9 mouse cellular contexts compared by ENCODE assay signal in the genomic region with DNA sequence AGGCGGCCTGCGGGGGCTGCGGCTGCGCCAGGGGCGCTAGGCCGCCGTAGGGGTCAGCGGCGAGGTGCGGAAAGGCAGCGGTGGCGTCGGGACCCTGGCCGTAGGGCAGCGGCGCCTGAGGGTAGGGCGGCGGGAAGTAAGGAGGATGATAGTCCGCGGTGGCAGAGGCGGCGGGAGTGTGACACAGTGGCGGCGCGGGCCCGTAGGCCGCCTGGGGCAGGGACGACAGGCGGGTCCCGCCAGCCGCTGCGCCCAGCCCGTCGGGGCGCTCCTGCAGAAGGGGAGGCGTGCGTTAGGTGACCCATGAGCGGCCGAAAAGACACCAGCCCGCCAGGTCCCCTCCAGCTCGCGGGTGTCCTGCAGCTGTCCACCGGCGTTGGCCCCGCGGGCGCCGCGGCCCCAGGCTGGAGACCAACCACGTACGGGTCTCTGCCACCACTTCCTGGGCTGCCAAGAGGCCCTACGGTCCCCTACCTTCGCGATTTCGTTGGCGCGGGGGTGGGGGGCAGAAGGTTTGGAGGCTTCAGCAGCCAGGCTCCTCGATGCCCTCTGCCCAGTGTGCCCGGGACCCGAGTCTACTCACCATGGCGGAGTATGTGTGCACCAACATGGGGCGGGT. TPM values are rescaled to one million over a fixed set of nuclear protein-coding genes. Genes with fewer than 3 reads are reported as not detected.
DNase-seq lines count a peak whose midpoint lies in the region; ATAC-seq lines count a peak whose summit lies in the region.
"Had no signal": no experiment of that assay in that cellular context is flagged by ENCODE, and none has a peak within 500 bp of the region (broad histone marks: within the 10 kb centered on the region; RNA-seq: fewer than 3 reads in every experiment).

No protein-coding gene starts in this region.

- H3K9ac ChIP-seq in liver, embryonic 15.5 days = no peak overlapping the region

- no peak; the same call in 1 of the 2 replicates for ATAC-seq in liver, embryonic 15.5 days (ENCODE audit: insufficient read depth)

- DNase-seq in adrenal gland, postnatal 10 days = peak; percentile 22
- no peak for DNase-seq in adrenal gland, adult 8-10 months
- DNase-seq in thymus, postnatal 4 days = peak; percentile 27
- DNase-seq in thymus, postnatal 36 days = no peak
- no peak for DNase-seq in urinary bladder, postnatal 25 days (ENCODE audit: low spot score)
- no peak for DNase-seq in urinary bladder, postnatal 36 days (ENCODE audit: low spot score in 2 of 2)
- DNase-seq in gastrocnemius, adult 18-20 months (ENCODE audit: low spot score) = no peak

- peak overlapping the region; percentile 31 for H3K4me3 ChIP-seq in liver, embryonic 15.5 days (replicated peaks)

- H3K27me3 ChIP-seq in liver, embryonic 15.5 days = peaks cover 100% of the 10 kb centered on the region

- H3K4me2 ChIP-seq in liver, embryonic 15.5 days = peak overlapping the region; percentile 50

- H3K27ac ChIP-seq in liver, embryonic 15.5 days (replicated peaks) = no peak overlapping the region

- H3K4me1 ChIP-seq in liver, embryonic 15.5 days (replicated peaks) = peaks cover 13% of the 10 kb centered on the region

- H3K9me3 ChIP-seq in liver, embryonic 15.5 days (replicated peaks) = no peaks in the 10 kb centered on the region

- H3K36me3 ChIP-seq in liver, embryonic 15.5 days (replicated peaks) = no peaks in the 10 kb centered on the region

- WGBS in liver, embryonic 15.5 days (ENCODE audit: insufficient replicate concordance) = 3% methylated on average over 61 of the region's 62 CpGs

RNA-seq across cellular contexts. Expression of a gene that starts 0.5 kb away (rescaled TPM):
- not detected for total RNA-seq in adrenal gland, postnatal 10 days (2021)
- total RNA-seq in adrenal gland, adult 8-10 months (2022) = not detected
- not detected in 2 replicates for polyA plus RNA-seq in liver, embryonic 15.5 days (2015; fragmentation: Nextera tagmentation; extraction: Ambion mirVana)
- total RNA-seq in gastrocnemius, adult 18-20 months (2021) = not detected
- polyA plus RNA-seq: large intestine, adult 2 months had no signal

RNA-seq across cellular contexts. Expression of a gene that starts 17.7 kb away (rescaled TPM):
- 10 to 100 TPM; 22.0 to 23.1 TPM for total RNA-seq in adrenal gland, postnatal 10 days (2021)
- total RNA-seq in adrenal gland, adult 8-10 months (2022) = 10 to 100 TPM; 34.5 to 45.6 (median 42.7) TPM
- 6.9 and 7.5 TPM in 2 replicates for polyA plus RNA-seq in liver, embryonic 15.5 days (2015; fragmentation: Nextera tagmentation; extraction: Ambion mirVana)
- 10 to 100 TPM; 12.4 to 13.3 TPM for total RNA-seq in gastrocnemius, adult 18-20 months (2021)

RNA-seq across cellular contexts. Expression of a gene that starts 17.9 kb away (rescaled TPM):
- total RNA-seq in adrenal gland, postnatal 10 days (2021) = 10 to 100 TPM; 26.6 to 33.5 TPM
- total RNA-seq in adrenal gland, adult 8-10 months (2022) = 10 to 100 TPM; 49.5 to 65.4 (median 54.9) TPM
- polyA plus RNA-seq in liver, embryonic 15.5 days (2015; fragmentation: Nextera tagmentation; extraction: Ambion mirVana) = 8.4 and 8.9 TPM in 2 replicates
- 10 to 100 TPM; 23.6 to 25.5 TPM for total RNA-seq in gastrocnemius, adult 18-20 months (2021)

RNA-seq across cellular contexts. Expression of a gene that starts 58.1 kb away (rescaled TPM):
- 100 to 1,000 TPM; 169 to 184 TPM for total RNA-seq in adrenal gland, postnatal 10 days (2021)
- 100 to 1,000 TPM; 122 to 151 (median 135) TPM for total RNA-seq in adrenal gland, adult 8-10 months (2022)
- polyA plus RNA-seq in liver, embryonic 15.5 days (2015; fragmentation: Nextera tagmentation; extraction: Ambion mirVana) = 236 and 256 TPM in 2 replicates
- 100 to 1,000 TPM in 1 of 2 experiments, 10 to 100 TPM in 1; 95.6 to 104 TPM for total RNA-seq in gastrocnemius, adult 18-20 months (2021)

Comparison
In these comparisons a context has a peak if more than half of its experiments do, and no peak if none do; other contexts are left out.
1. DNase-seq: peak in adrenal gland, postnatal 10 days (single experiment) and thymus, postnatal 4 days (single experiment); none in adrenal gland, adult 8-10 months (single experiment), thymus, postnatal 36 days (0 of 2), urinary bladder, postnatal 25 days (single experiment), urinary bladder, postnatal 36 days (0 of 2) and gastrocnemius, adult 18-20 months (single experiment).